Mouse (Mus musculus): Measurements from ENCODE around the gene Bmp7. TPM values are rescaled to one million over a fixed set of nuclear protein-coding genes. Genes with fewer than 3 reads are reported as not detected.
A peak's percentile ranks its signal among the peaks of the same experiment; 100 is the strongest.

Bmp7 gene
- total RNA-seq (2014; rRNA removed; ENCODE audit: low replicate concordance) (51.3 and 60.3 TPM in 2 replicates), polyA plus RNA-seq (2015; fragmentation: Nextera tagmentation; extraction: Ambion mirVana) (11.8 TPM in 2 replicates)

DNA sequence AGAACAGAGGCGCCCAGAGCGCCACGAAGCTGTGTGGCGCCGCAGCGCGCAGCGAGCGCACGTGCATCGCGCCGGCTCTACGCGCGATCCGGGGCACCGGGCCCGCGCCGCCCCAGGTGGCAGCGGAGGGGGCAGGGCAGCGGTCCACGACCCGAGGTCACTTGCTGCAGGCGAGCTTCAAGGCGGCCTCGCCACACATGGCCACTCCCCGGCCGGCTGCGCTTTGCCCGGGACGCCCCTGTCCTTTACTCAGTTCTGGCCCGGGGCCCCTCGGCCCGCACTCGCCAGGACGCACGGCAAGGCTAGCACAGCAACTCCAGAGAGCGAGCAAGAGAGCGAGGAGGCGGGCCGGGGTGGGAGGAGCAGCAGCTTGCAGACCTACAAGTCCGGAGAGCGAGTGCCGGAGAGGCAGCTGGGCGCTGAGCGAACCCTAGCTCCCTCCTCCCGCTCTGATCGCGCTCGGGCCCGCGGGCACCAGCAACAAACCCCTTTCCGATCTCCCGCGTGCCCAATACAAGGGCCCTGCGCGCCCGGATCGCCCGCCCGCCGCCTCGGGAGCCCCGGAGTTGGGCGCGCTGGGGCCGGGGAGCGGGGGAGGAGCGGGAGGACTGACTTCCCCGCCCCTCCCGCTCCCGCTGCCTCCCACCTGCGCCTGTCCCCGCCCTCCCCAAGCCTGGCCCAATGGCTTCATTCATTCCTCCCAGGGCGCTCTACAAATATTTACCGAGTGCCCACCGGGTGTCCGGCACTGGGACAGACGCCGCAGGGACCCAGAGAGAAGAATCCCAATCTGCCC is at the start of gene Bmp7:
Gene Bmp7, minus strand, starts transcription at position 319 of the 796 bp plus-strand sequence.
- Histone ChIP-seq H3K27me3 (ENCODE audit: control insufficient read depth, insufficient read depth, low read length) (peaks cover 55% of the 10 kb centered on the region), H3K9me3 (replicated peaks; ENCODE audit: control insufficient read depth, low read length) (no peaks in the 10 kb centered on the region), H3K4me1 (ENCODE audit: control insufficient read depth, insufficient read depth) (peaks cover 24% of the 10 kb centered on the region), H3K9ac (replicated peaks; ENCODE audit: low read depth, low read length) (peak within 1 kb of the TSS; percentile 66), H3K4me3 (ENCODE audit: low read depth, low read length) (peak within 1 kb of the TSS; percentile 65), H3K36me3 (replicated peaks; ENCODE audit: control insufficient read depth, insufficient read depth, low read length) (no peaks in the 10 kb centered on the region), H3K27ac (ENCODE audit: low read depth) (peak within 1 kb of the TSS; percentile 83), H3K4me2 (ENCODE audit: low read depth, low read length) (peak within 1 kb of the TSS; percentile 93)
- TF ChIP-seq CTCF (IDR thresholded peaks at IDR 0.05; ENCODE audit: low read depth) (no peak), EP300 (IDR thresholded peaks at IDR 0.05; ENCODE audit: low read depth) (no peak)
- ATAC-seq (ENCODE audit: insufficient read depth, low read depth) (peak; percentile 73), DNase-seq (ENCODE audit: low spot score) (peak; percentile 62)
- WGBS = under 1% methylated on average over 75 of the region's 82 CpGs

DNA sequence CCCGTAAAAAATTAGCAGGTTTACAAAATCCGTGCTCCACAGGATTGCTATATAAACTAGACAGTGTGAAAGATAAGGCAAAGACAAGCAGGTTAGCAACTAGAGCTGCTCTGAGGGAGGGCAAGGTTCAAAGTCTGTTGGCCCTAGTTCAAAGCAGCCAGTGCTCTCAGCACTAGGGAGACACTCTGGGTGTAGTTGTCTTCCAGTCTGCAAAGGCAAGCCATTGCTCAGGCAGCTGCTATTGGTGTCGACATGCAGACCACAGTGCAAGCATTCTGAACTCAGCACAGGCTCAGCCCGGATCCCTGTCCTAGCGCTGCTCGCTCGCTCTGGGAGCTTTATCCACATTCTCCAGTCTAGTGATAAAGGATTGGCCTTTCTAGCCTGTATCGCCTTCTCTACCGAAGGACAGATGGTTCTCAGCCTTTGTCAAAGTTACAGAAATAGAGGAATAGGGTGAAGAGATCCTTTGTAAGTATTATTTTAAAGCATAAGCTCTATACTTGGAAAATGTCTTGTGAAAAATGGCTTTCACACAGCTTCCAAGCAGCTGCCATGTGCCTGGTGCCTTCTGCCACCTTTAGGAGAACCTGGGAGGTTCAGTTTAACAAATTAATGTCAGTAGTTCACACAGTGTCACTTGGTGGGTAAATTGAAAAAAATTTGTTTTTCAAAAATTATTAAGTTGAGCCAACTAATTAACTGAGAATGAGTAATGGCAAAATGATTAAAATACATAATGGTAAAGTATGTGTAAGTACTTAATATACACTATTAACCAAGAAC is 42.8 kb upstream of the Bmp7 start:
- no peak overlapping the region for H3K9ac ChIP-seq (replicated peaks; ENCODE audit: low read depth, low read length)
- DNase-seq (ENCODE audit: low spot score) = no peak
- no peak overlapping the region for H3K4me3 ChIP-seq (ENCODE audit: low read depth, low read length)
- no peaks in the 10 kb centered on the region for H3K36me3 ChIP-seq (replicated peaks; ENCODE audit: control insufficient read depth, insufficient read depth, low read length)
- no peaks in the 10 kb centered on the region for H3K27me3 ChIP-seq (ENCODE audit: control insufficient read depth, insufficient read depth, low read length)
- H3K9me3 ChIP-seq (replicated peaks; ENCODE audit: control insufficient read depth, low read length) = no peaks in the 10 kb centered on the region
- 26% methylated on average over 9 of the region's 9 CpGs for WGBS
- no peak overlapping the region for H3K4me2 ChIP-seq (ENCODE audit: low read depth, low read length)
- ATAC-seq (ENCODE audit: insufficient read depth, low read depth) = peak; percentile 64
- H3K4me1 ChIP-seq (ENCODE audit: control insufficient read depth, insufficient read depth) = no peaks in the 10 kb centered on the region
- TF ChIP-seq EP300 (IDR thresholded peaks at IDR 0.05; ENCODE audit: low read depth) = no peak
- peak; percentile 58 for TF ChIP-seq CTCF (IDR thresholded peaks at IDR 0.05; ENCODE audit: low read depth)
- no peak overlapping the region for H3K27ac ChIP-seq (ENCODE audit: low read depth)

- no peaks in the 10 kb centered on the region for H3K9me3 ChIP-seq (replicated peaks; ENCODE audit: control insufficient read depth, low read length)
- H3K4me1 ChIP-seq (ENCODE audit: control insufficient read depth, insufficient read depth) = no peaks in the 10 kb centered on the region
- no peak for ATAC-seq (ENCODE audit: insufficient read depth, low read depth)
Observed at GRCm38 (mm10) chr2:172979666-172980345, 39.7 kb upstream of the Bmp7 start.

DNA sequence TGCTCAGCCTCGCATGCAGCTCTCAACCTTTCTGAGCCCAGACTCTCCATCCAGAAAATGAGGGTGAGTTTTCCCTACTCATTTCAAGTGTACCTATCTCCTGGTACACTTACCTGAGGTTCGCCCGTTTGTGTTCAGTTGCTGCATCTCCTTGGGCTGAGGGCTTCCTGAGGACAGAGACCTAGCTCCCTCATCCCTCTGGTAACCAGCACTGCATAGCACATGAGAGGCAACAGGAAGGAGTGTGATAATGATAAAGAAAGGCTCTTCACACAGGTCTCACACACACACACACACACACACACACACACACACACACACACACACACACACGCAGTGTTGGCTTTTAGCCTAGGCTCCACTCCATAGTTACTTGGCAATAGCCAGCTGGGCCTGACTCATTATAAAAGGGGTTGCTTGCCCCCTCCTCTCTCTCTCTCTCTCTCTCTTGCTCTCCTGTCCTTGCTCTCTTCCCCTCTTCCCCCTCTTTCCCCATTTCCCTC is 38.1 kb upstream of the Bmp7 start:
- no peaks in the 10 kb centered on the region for H3K27me3 ChIP-seq (ENCODE audit: control insufficient read depth, insufficient read depth, low read length)
- no peak for TF ChIP-seq CTCF (IDR thresholded peaks at IDR 0.05; ENCODE audit: low read depth)
- no peak for TF ChIP-seq EP300 (IDR thresholded peaks at IDR 0.05; ENCODE audit: low read depth)
- DNase-seq (ENCODE audit: low spot score) = no peak
- peak overlapping the region; percentile 15; the same call in 1 of the 2 replicates for H3K4me3 ChIP-seq (ENCODE audit: low read depth, low read length)
- H3K4me1 ChIP-seq (ENCODE audit: control insufficient read depth, insufficient read depth) = no peaks in the 10 kb centered on the region
- H3K9me3 ChIP-seq (replicated peaks; ENCODE audit: control insufficient read depth, low read length) = no peaks in the 10 kb centered on the region
- no peaks in the 10 kb centered on the region for H3K36me3 ChIP-seq (replicated peaks; ENCODE audit: control insufficient read depth, insufficient read depth, low read length)
- H3K27ac ChIP-seq (ENCODE audit: low read depth) = peak overlapping the region; percentile 43; the same call in 1 of the 2 replicates
- WGBS = 56% methylated on average over 4 of the region's 4 CpGs
- H3K9ac ChIP-seq (replicated peaks; ENCODE audit: low read depth, low read length) = no peak overlapping the region
- H3K4me2 ChIP-seq (ENCODE audit: low read depth, low read length) = no peak overlapping the region; the same call in 1 of the 2 replicates
- ATAC-seq (ENCODE audit: insufficient read depth, low read depth) = no peak

More at GRCm38 (mm10) chr2:172979666-172980345, 39.7 kb upstream of the Bmp7 start:
- no peak overlapping the region for H3K4me2 ChIP-seq (ENCODE audit: low read depth, low read length)
- no peaks in the 10 kb centered on the region for H3K27me3 ChIP-seq (ENCODE audit: control insufficient read depth, insufficient read depth, low read length)
- H3K4me3 ChIP-seq (ENCODE audit: low read depth, low read length) = no peak overlapping the region
- no peaks in the 10 kb centered on the region for H3K36me3 ChIP-seq (replicated peaks; ENCODE audit: control insufficient read depth, insufficient read depth, low read length)
- H3K9ac ChIP-seq (replicated peaks; ENCODE audit: low read depth, low read length) = no peak overlapping the region
- no peak for DNase-seq (ENCODE audit: low spot score)
- TF ChIP-seq CTCF (IDR thresholded peaks at IDR 0.05; ENCODE audit: low read depth) (no peak), EP300 (IDR thresholded peaks at IDR 0.05; ENCODE audit: low read depth) (no peak)
- 93% methylated on average over 43 of the region's 43 CpGs for WGBS
- H3K27ac ChIP-seq (ENCODE audit: low read depth) = no peak overlapping the region
